Mouse (Mus musculus): ENCODE results near the gene Mmp17. TPM values are rescaled to one million over a fixed set of nuclear protein-coding genes. Genes with fewer than 3 reads are reported as not detected.

Gene Mmp17
- 7.3 and 11.8 TPM in 2 replicates for polyA plus RNA-seq (2014; fragmentation: Nextera tagmentation; extraction: Ambion mirVana)

DNA sequence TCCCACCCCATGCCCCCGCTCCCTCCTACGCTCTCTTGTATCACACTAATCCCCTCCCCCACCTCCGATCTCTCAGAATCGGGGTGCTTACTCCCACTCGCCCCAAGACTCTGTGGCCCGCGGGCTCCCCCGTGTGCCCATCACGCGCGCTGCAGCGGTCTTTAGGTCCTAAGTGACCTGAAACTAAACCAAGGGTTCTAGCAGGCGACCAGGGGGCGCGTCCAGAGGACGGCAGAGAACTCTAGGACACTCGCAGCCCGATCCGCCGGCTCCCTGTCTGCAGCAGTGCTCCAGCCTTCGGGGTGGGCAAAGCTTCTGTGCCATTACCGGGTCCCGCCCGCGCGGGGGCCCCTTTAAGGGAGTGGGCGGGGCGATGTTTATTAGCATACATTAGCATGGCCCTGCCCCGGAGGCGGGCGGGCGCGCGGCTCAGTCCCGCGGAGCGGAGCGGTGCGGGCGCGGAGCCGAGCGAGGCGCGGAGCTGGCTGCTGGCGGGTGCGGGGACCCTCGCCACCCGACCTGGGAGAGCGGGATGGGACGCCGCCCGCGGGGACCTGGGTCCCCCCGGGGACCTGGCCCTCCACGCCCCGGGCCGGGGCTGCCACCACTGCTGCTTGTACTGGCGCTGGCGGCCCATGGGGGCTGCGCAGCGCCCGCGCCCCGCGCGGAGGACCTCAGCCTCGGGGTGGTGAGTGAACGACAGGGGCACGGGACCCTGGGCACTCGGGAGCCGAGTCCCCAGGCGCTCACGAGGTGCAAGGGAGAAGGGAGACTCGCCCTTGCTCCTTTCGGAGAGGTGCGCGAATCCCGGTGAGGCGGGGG, at the start of gene Mmp17:
TSS of gene Mmp17 (plus strand) at position 409 of the 822 bp plus-strand sequence.
- Histone ChIP-seq H3K4me2 (replicated peaks) (peak within 1 kb of the TSS; percentile 100), H3K9me3 (ENCODE audit: control insufficient read depth, low read length) (no peaks in the 10 kb centered on the region), H3K27me3 (ENCODE audit: control insufficient read depth, insufficient read depth, low read length) (peaks cover 22% of the 10 kb centered on the region), H3K4me1 (replicated peaks; ENCODE audit: control insufficient read depth, insufficient read depth, low read length) (peaks cover 20% of the 10 kb centered on the region), H3K4me3 (replicated peaks; ENCODE audit: low read length) (peak within 1 kb of the TSS; percentile 91), H3K36me3 (replicated peaks; ENCODE audit: control insufficient read depth, insufficient read depth) (no peaks in the 10 kb centered on the region), H3K27ac (peak within 1 kb of the TSS; percentile 67), H3K9ac (peak within 1 kb of the TSS; percentile 93)
- DNase-seq (ENCODE audit: low spot score) (peak; percentile 91), ATAC-seq (ENCODE audit: low FRiP score) (peak; percentile 91)
- WGBS: under 1% methylated on average over 77 of the region's 80 CpGs

GRCm38 (mm10) chr5:129534500-129534899, 49.5 kb upstream of the Mmp17 start:
- WGBS: 91% methylated on average over 2 of the region's 2 CpGs
- no peak overlapping the region for H3K27ac ChIP-seq
- no peaks in the 10 kb centered on the region for H3K9me3 ChIP-seq (ENCODE audit: control insufficient read depth, low read length)
- H3K4me3 ChIP-seq (replicated peaks; ENCODE audit: low read length): no peak overlapping the region
- H3K27me3 ChIP-seq (ENCODE audit: control insufficient read depth, insufficient read depth, low read length): no peaks in the 10 kb centered on the region
- H3K9ac ChIP-seq: no peak overlapping the region
- ATAC-seq (ENCODE audit: low FRiP score) (no peak), DNase-seq (ENCODE audit: low spot score) (no peak)
- H3K4me2 ChIP-seq (replicated peaks): no peak overlapping the region
- no peaks in the 10 kb centered on the region for H3K4me1 ChIP-seq (replicated peaks; ENCODE audit: control insufficient read depth, insufficient read depth, low read length)
- peaks cover 31% of the 10 kb centered on the region for H3K36me3 ChIP-seq (replicated peaks; ENCODE audit: control insufficient read depth, insufficient read depth)

DNA sequence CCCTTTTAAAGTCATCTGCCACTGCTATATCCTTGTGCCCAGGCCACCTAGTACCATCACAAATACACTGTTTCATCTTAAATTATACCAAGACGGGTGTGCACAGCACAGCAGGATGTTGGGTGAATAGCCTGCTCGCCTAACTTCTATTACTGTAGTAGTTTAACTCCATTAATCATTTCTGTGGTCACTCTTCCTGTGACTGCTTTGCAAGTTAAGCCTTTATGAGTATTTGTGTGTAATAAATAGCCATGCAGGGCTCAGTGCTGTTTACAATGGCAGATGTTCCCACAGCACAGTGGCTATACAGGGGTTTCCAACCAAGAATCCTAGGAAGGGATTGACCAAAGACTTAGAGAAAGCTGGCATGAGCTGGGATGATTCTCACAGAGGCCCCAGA, 48.9 kb upstream of the Mmp17 start:
- Histone ChIP-seq H3K9me3 (ENCODE audit: control insufficient read depth, low read length) (no peaks in the 10 kb centered on the region), H3K27ac (no peak overlapping the region), H3K36me3 (replicated peaks; ENCODE audit: control insufficient read depth, insufficient read depth) (peaks cover 32% of the 10 kb centered on the region), H3K27me3 (ENCODE audit: control insufficient read depth, insufficient read depth, low read length) (no peaks in the 10 kb centered on the region), H3K4me2 (replicated peaks) (no peak overlapping the region), H3K4me1 (replicated peaks; ENCODE audit: control insufficient read depth, insufficient read depth, low read length) (no peaks in the 10 kb centered on the region), H3K4me3 (replicated peaks; ENCODE audit: low read length) (no peak overlapping the region), H3K9ac (no peak overlapping the region)
- 81% methylated on average over 2 of the region's 2 CpGs for WGBS
- DNase-seq (ENCODE audit: low spot score): no peak
- no peak for ATAC-seq (ENCODE audit: low FRiP score)

GRCm38 (mm10) chr5:129535431-129535830, 48.5 kb upstream of the Mmp17 start:
- H3K4me2 ChIP-seq (replicated peaks): no peak overlapping the region
- no peaks in the 10 kb centered on the region for H3K4me1 ChIP-seq (replicated peaks; ENCODE audit: control insufficient read depth, insufficient read depth, low read length)
- no peaks in the 10 kb centered on the region for H3K27me3 ChIP-seq (ENCODE audit: control insufficient read depth, insufficient read depth, low read length)
- H3K4me3 ChIP-seq (replicated peaks; ENCODE audit: low read length): no peak overlapping the region
- H3K9me3 ChIP-seq (ENCODE audit: control insufficient read depth, low read length): no peaks in the 10 kb centered on the region
- peaks cover 32% of the 10 kb centered on the region for H3K36me3 ChIP-seq (replicated peaks; ENCODE audit: control insufficient read depth, insufficient read depth)
- no peak overlapping the region for H3K27ac ChIP-seq
- DNase-seq (ENCODE audit: low spot score) (no peak), ATAC-seq (ENCODE audit: low FRiP score) (no peak)
- 97% methylated on average over 3 of the region's 3 CpGs for WGBS
- no peak overlapping the region for H3K9ac ChIP-seq

DNA sequence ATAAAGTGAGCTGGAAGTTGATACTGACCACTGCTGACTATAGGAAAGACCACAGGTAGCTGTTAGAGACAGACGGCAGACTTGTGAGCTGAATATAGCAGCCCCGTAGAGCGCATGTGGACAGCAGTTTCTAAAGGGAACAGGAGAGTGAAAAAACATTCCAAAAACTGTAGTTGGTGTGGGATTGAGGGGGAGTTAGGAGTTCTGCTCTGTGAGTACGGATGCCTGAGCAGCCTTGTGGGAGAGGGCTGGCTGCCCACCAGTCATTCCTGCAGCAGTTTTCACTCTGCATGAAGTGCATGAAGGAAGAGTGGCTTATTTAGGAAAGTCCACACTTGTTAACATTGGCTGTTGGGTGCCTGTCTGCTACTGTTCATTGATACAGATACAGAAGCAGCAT, 45.1 kb upstream of the Mmp17 start:
- WGBS: 95% methylated on average over 4 of the region's 4 CpGs
- H3K9ac ChIP-seq: no peak overlapping the region
- H3K27me3 ChIP-seq (ENCODE audit: control insufficient read depth, insufficient read depth, low read length): no peaks in the 10 kb centered on the region
- no peak overlapping the region for H3K4me2 ChIP-seq (replicated peaks)
- H3K9me3 ChIP-seq (ENCODE audit: control insufficient read depth, low read length): no peaks in the 10 kb centered on the region
- H3K36me3 ChIP-seq (replicated peaks; ENCODE audit: control insufficient read depth, insufficient read depth): peaks cover 48% of the 10 kb centered on the region
- H3K27ac ChIP-seq: no peak overlapping the region
- ATAC-seq (ENCODE audit: low FRiP score) (no peak), DNase-seq (ENCODE audit: low spot score) (no peak)
- no peak overlapping the region for H3K4me3 ChIP-seq (replicated peaks; ENCODE audit: low read length)
- no peaks in the 10 kb centered on the region for H3K4me1 ChIP-seq (replicated peaks; ENCODE audit: control insufficient read depth, insufficient read depth, low read length)

- no peak for ATAC-seq (ENCODE audit: low FRiP score)
Measured at GRCm38 (mm10) chr5:129542236-129542635, 41.7 kb upstream of the Mmp17 start.

DNA sequence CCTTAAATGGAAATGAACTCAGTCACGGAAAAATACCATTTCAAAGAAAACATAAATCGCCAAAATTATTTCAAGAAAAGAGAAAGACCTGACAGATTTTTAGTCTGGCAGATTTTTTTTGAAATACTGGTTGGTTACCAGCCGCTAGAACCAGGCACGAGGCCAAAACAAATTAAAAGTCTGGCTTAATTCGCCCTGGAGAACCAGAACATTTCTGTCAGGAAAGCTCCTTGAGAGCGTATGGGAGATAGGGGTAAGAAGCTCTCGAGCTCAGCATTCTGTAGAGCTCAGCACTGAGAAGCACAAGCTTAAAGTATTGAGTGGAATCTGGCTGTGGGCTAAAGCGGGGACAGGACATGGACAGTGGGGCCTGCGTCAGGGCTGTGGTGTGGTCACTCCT, 38.2 kb upstream of the Mmp17 start:
- H3K27me3 ChIP-seq (ENCODE audit: control insufficient read depth, insufficient read depth, low read length): no peaks in the 10 kb centered on the region
- ATAC-seq (ENCODE audit: low FRiP score): no peak
- no peak overlapping the region for H3K4me2 ChIP-seq (replicated peaks)
- H3K9me3 ChIP-seq (ENCODE audit: control insufficient read depth, low read length): no peaks in the 10 kb centered on the region
- peaks cover 96% of the 10 kb centered on the region for H3K36me3 ChIP-seq (replicated peaks; ENCODE audit: control insufficient read depth, insufficient read depth)
- 91% methylated on average over 9 of the region's 9 CpGs for WGBS
- H3K27ac ChIP-seq: no peak overlapping the region
- no peaks in the 10 kb centered on the region for H3K4me1 ChIP-seq (replicated peaks; ENCODE audit: control insufficient read depth, insufficient read depth, low read length)
- DNase-seq (ENCODE audit: low spot score): no peak
- H3K4me3 ChIP-seq (replicated peaks; ENCODE audit: low read length): no peak overlapping the region
- H3K9ac ChIP-seq: no peak overlapping the region

More at GRCm38 (mm10) chr5:129542236-129542635, 41.7 kb upstream of the Mmp17 start:
- Histone ChIP-seq H3K4me3 (replicated peaks; ENCODE audit: low read length) (no peak overlapping the region), H3K4me1 (replicated peaks; ENCODE audit: control insufficient read depth, insufficient read depth, low read length) (no peaks in the 10 kb centered on the region), H3K27me3 (ENCODE audit: control insufficient read depth, insufficient read depth, low read length) (no peaks in the 10 kb centered on the region), H3K4me2 (replicated peaks) (no peak overlapping the region), H3K9me3 (ENCODE audit: control insufficient read depth, low read length) (no peaks in the 10 kb centered on the region), H3K27ac (no peak overlapping the region), H3K36me3 (replicated peaks; ENCODE audit: control insufficient read depth, insufficient read depth) (peaks cover 79% of the 10 kb centered on the region), H3K9ac (no peak overlapping the region)
- DNase-seq (ENCODE audit: low spot score): no peak
- 91% methylated on average over 3 of the region's 3 CpGs for WGBS

DNA sequence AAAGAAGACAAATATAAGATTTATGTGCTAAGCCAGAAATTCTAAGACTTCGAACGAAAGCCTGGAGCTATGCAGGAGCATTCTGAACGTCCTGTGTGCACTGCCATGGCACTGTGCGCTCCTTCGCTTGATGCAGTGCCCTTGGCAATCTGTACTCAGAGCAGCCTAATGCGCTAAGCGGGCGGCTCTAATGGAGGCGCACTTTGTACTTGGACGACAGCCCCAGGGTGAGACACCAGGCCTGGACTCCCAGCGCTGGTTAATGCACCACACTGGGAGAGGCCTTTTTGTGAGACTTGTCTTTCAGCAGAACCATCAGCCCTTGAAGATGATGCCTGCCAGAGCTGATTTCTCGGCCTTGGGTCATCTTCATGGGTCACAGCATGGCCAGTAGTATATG, 34.3 kb upstream of the Mmp17 start:
- Histone ChIP-seq H3K36me3 (replicated peaks; ENCODE audit: control insufficient read depth, insufficient read depth) (peaks cover 98% of the 10 kb centered on the region), H3K27me3 (ENCODE audit: control insufficient read depth, insufficient read depth, low read length) (no peaks in the 10 kb centered on the region), H3K27ac (no peak overlapping the region), H3K4me3 (replicated peaks; ENCODE audit: low read length) (no peak overlapping the region), H3K4me1 (replicated peaks; ENCODE audit: control insufficient read depth, insufficient read depth, low read length) (no peaks in the 10 kb centered on the region), H3K4me2 (replicated peaks) (no peak overlapping the region), H3K9me3 (ENCODE audit: control insufficient read depth, low read length) (no peaks in the 10 kb centered on the region), H3K9ac (no peak overlapping the region)
- ATAC-seq (ENCODE audit: low FRiP score) (no peak), DNase-seq (ENCODE audit: low spot score) (no peak)
- WGBS: 93% methylated on average over 12 of the region's 12 CpGs

DNA sequence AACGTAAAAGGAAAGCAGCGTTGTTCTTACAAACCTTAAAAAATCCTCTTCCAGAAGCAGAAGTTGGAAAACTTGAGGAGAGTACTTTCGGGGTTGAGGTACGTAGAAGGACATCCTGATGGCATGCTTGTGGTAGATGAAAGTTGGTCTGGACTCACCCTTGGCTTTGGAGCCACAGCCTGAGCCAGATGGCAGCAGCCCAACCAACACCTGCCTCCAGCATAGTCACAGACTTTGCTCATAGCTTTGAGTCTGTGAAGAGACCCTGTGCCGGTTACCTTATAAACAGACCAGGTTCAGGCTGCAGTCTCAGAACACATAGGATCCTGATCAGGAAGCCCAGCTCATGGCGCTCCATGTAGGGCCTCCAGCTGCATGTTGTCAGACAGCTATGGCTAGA, 33.2 kb upstream of the Mmp17 start:
- 98% methylated on average over 6 of the region's 6 CpGs for WGBS
- DNase-seq (ENCODE audit: low spot score) (no peak), ATAC-seq (ENCODE audit: low FRiP score) (no peak)
- H3K4me1 ChIP-seq (replicated peaks; ENCODE audit: control insufficient read depth, insufficient read depth, low read length): no peaks in the 10 kb centered on the region
- no peak overlapping the region for H3K9ac ChIP-seq
- H3K36me3 ChIP-seq (replicated peaks; ENCODE audit: control insufficient read depth, insufficient read depth): peaks cover 98% of the 10 kb centered on the region
- H3K27me3 ChIP-seq (ENCODE audit: control insufficient read depth, insufficient read depth, low read length): no peaks in the 10 kb centered on the region
- no peaks in the 10 kb centered on the region for H3K9me3 ChIP-seq (ENCODE audit: control insufficient read depth, low read length)
- H3K4me3 ChIP-seq (replicated peaks; ENCODE audit: low read length): no peak overlapping the region
- no peak overlapping the region for H3K27ac ChIP-seq
- no peak overlapping the region for H3K4me2 ChIP-seq (replicated peaks)
